Comparison of ENCODE assay signal across 9 mouse cellular contexts in genomic region chr10:90043773-90044172, GRCm38 (mm10).
A peak's percentile ranks its signal among the peaks of the same experiment; 100 is the strongest.
DNase-seq lines count a peak whose midpoint lies in the region; ATAC-seq lines count a peak whose summit lies in the region.
"Had no signal": no experiment of that assay in that cellular context is flagged by ENCODE, and none has a peak within 500 bp of the region (broad histone marks: within the 10 kb centered on the region; RNA-seq: fewer than 3 reads in every experiment).

No protein-coding gene starts in this region.

- H3K27me3 ChIP-seq in embryonic facial prominence, embryonic 14.5 days (replicated peaks; ENCODE audit: control insufficient read depth, insufficient read depth, low read length) = no peaks in the 10 kb centered on the region

- DNase-seq in frontal cortex, postnatal 25 days (ENCODE audit: low spot score in 2 of 2) = no peak
- DNase-seq in left cerebral cortex, postnatal 14 days (ENCODE audit: low spot score in 2 of 2) = peak; percentile 46 to 61
- DNase-seq in left cerebral cortex, adult 8-10 months (ENCODE audit: low spot score in 2 of 2) = no peak
- peak; percentile 34 for DNase-seq in MN1 (ENCODE audit: low spot score)
- DNase-seq in embryonic facial prominence, embryonic 14.5 days (ENCODE audit: low spot score) = peak; percentile 20
- no peak for DNase-seq in spleen, adult 12 weeks (ENCODE audit: low spot score)

- no peaks in the 10 kb centered on the region for H3K9me3 ChIP-seq in embryonic facial prominence, embryonic 14.5 days (ENCODE audit: control insufficient read depth, low read length)
- H3K9me3 ChIP-seq: midbrain, embryonic 10.5 days had no signal

- H3K36me3 ChIP-seq in embryonic facial prominence, embryonic 14.5 days (ENCODE audit: control insufficient read depth, insufficient read depth, low read length) = no peaks in the 10 kb centered on the region
- H3K36me3 ChIP-seq: midbrain, embryonic 10.5 days had no signal

- H3K4me2 ChIP-seq in embryonic facial prominence, embryonic 14.5 days (ENCODE audit: low read depth, low read length) = no peak overlapping the region

- 49% methylated on average over 2 of the region's 2 CpGs for WGBS in embryonic facial prominence, embryonic 14.5 days

- ATAC-seq in frontal cortex, adult (ENCODE audit: low TSS enrichment) = peak; percentile 51; the same call in 1 of the 2 replicates
- ATAC-seq in embryonic facial prominence, embryonic 14.5 days (ENCODE audit: low read depth) = no peak
- ATAC-seq in monocyte, adult 5-6 weeks (replicated peaks; ENCODE audit: insufficient number of reproducible peaks, low FRiP score, low TSS enrichment, poor library complexity, severe bottlenecking) = no peak

- intact Hi-C loops in left cerebral cortex, postnatal 14 days (cut with DNase I) = loop anchor here (5.0 to 10.0 kb wide), 2 partner anchors 171 to 299 kb away; partner anchors contain the start of genes Anks1b and Uhrf1bp1l

- H3K4me3 ChIP-seq in embryonic facial prominence, embryonic 14.5 days (ENCODE audit: low read depth, low read length) = no peak overlapping the region
- H3K4me3 ChIP-seq: midbrain, embryonic 10.5 days had no signal

- no peaks in the 10 kb centered on the region for H3K4me1 ChIP-seq in embryonic facial prominence, embryonic 14.5 days (ENCODE audit: control insufficient read depth, insufficient read depth, low read length)
- H3K4me1 ChIP-seq: midbrain, embryonic 10.5 days had no signal

- no peak overlapping the region for H3K27ac ChIP-seq in embryonic facial prominence, embryonic 14.5 days (replicated peaks; ENCODE audit: low read depth, low read length)
- H3K27ac ChIP-seq: midbrain, embryonic 10.5 days had no signal

- H3K9ac ChIP-seq in embryonic facial prominence, embryonic 14.5 days (ENCODE audit: low read depth, low read length) = no peak overlapping the region

Comparison
In these comparisons a context has a peak if more than half of its experiments do, and no peak if none do; other contexts are left out.
1. DNase-seq: peak in left cerebral cortex, postnatal 14 days (2 of 2), MN1 (single experiment) and embryonic facial prominence, embryonic 14.5 days (single experiment); none in frontal cortex, postnatal 25 days (0 of 2), left cerebral cortex, adult 8-10 months (0 of 2) and spleen, adult 12 weeks (single experiment).